Mouse (Mus musculus): ENCODE results near the gene Snai1.

GRCm38 (mm10) chr2:167547444-167547843, 9.4 kb downstream of the Snai1 start:
- no peak for TF ChIP-seq CTCF (IDR thresholded peaks at IDR 0.05; ENCODE audit: extremely low read depth, insufficient read length, insufficient replicate concordance, low read depth, low read length)
- TF ChIP-seq POLR2A (IDR thresholded peaks at IDR 0.05; ENCODE audit: low read depth, low read length), result no peak
